Comparison of ENCODE assay signal across 8 mouse cellular contexts in the genomic region with DNA sequence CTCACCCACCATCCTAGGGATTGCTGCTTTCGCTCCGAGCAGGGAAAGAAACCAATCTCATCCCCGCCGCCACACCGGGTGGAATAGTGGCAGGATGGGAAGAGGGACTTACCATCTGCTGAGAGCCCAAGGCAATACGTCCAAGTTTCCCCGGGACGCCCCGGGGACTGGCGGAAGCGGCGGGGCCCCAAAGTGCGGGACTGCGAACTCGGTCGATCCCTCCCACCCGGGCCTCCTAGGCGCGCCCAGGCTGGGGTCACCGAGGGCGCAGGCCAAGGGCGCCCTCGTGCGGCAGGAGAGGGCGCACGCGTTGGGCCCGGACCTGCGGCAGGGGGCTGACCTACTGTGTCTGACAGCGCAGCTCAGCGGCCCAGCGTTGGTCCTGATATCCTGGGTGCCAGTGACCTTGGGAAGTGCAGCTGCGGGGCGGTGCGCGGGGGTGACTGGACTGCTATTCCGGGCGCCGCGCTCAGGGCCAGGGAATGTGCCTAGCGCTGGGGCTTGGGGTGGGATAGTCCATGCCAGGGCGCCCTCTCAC. TPM values are rescaled to one million over a fixed set of nuclear protein-coding genes. Genes with fewer than 3 reads are reported as not detected.
DNase-seq lines count a peak whose midpoint lies in the region; ATAC-seq and TF ChIP-seq lines count a peak whose summit lies in the region.

Adamtsl5 (minus strand) TSS at position 169 of the 538 bp plus-strand sequence.

- H3K27ac ChIP-seq in ES-Bruce4 (ENCODE audit: insufficient read depth, low read length) = no peak within 1 kb of the TSS
- 0 out of 2 replicates have a peak within 1 kb of the TSS, but pooled peaks have one; percentile 13 for H3K27ac ChIP-seq in limb, embryonic 15.5 days
- H3K27ac ChIP-seq in midbrain, embryonic 15.5 days = no peak within 1 kb of the TSS

- H3K4me1 ChIP-seq in ES-Bruce4 (ENCODE audit: control insufficient read depth, insufficient read depth, low read length) = peaks cover 3% of the 10 kb centered on the region
- peaks cover 47% of the 10 kb centered on the region for H3K4me1 ChIP-seq in limb, embryonic 15.5 days
- peaks cover 14% of the 10 kb centered on the region for H3K4me1 ChIP-seq in midbrain, embryonic 15.5 days

- H3K4me3 ChIP-seq in ES-Bruce4 (ENCODE audit: low read depth, low read length) = peak within 1 kb of the TSS; percentile 73
- H3K4me3 ChIP-seq in limb, embryonic 15.5 days = peak within 1 kb of the TSS; percentile 38
- H3K4me3 ChIP-seq in midbrain, embryonic 15.5 days = no peak within 1 kb of the TSS

- no peaks in the 10 kb centered on the region for H3K27me3 ChIP-seq in ES-Bruce4 (ENCODE audit: control insufficient read depth, insufficient read depth, low read length, poor library complexity, severe bottlenecking)
- H3K27me3 ChIP-seq in limb, embryonic 15.5 days = peaks cover 97% of the 10 kb centered on the region
- H3K27me3 ChIP-seq in midbrain, embryonic 15.5 days (replicated peaks) = peaks cover 95% of the 10 kb centered on the region

- H3K36me3 ChIP-seq in ES-Bruce4 (ENCODE audit: control insufficient read depth, insufficient read depth, low read length, poor library complexity, severe bottlenecking) = no peaks in the 10 kb centered on the region
- no peaks in the 10 kb centered on the region for H3K36me3 ChIP-seq in limb, embryonic 15.5 days
- H3K36me3 ChIP-seq in midbrain, embryonic 15.5 days (replicated peaks) = no peaks in the 10 kb centered on the region

- H3K9me3 ChIP-seq in ES-Bruce4 (replicated peaks; ENCODE audit: control insufficient read depth, insufficient read depth, low read length, poor library complexity, severe bottlenecking) = no peaks in the 10 kb centered on the region
- H3K9me3 ChIP-seq in limb, embryonic 15.5 days = no peaks in the 10 kb centered on the region
- no peaks in the 10 kb centered on the region for H3K9me3 ChIP-seq in midbrain, embryonic 15.5 days

- peak; percentile 85 for TF ChIP-seq CTCF in ES-Bruce4 (IDR thresholded peaks at IDR 0.05; ENCODE audit: low read depth, low read length)

- no peak for TF ChIP-seq POLR2A in ES-Bruce4 (IDR thresholded peaks at IDR 0.05; ENCODE audit: insufficient read depth, low read length)

- 0 out of 2 replicates have a peak, but pooled peaks have one; percentile 18 for TF ChIP-seq EP300 in ES-Bruce4 (IDR thresholded peaks at IDR 0.05; ENCODE audit: insufficient read depth, low read depth, low read length)

- peak; percentile 50 for ATAC-seq in limb, embryonic 15.5 days (ENCODE audit: insufficient number of reproducible peaks, low FRiP score, low TSS enrichment, low read depth)
- no peak for ATAC-seq in midbrain, embryonic 15.5 days (replicated peaks)
- no peak for ATAC-seq in monocyte, adult 5-6 weeks (replicated peaks; ENCODE audit: insufficient number of reproducible peaks, low FRiP score, low TSS enrichment, poor library complexity, severe bottlenecking)

- 1% methylated on average over 41 of the region's 42 CpGs for WGBS in limb, embryonic 15.5 days
- under 1% methylated on average over 40 of the region's 42 CpGs for WGBS in midbrain, embryonic 15.5 days

- intact Hi-C loops in heart, postnatal 10 days (cut with DNase I) = loop anchor here (1.0 to 10.0 kb wide), 2 partner anchors 53 to 174 kb away; partner anchors contain the start of genes 1600002K03Rik, Apc2 and Efna2

- H3K9ac ChIP-seq in ES-Bruce4 (ENCODE audit: low read depth, poor library complexity, severe bottlenecking) = peak within 1 kb of the TSS; percentile 59
- peak within 1 kb of the TSS; percentile 31; the same call in 1 of the 2 replicates for H3K9ac ChIP-seq in limb, embryonic 15.5 days
- no peak within 1 kb of the TSS for H3K9ac ChIP-seq in midbrain, embryonic 15.5 days

- H3K4me2 ChIP-seq in limb, embryonic 15.5 days = peak within 1 kb of the TSS; percentile 52
- H3K4me2 ChIP-seq in midbrain, embryonic 15.5 days = peak within 1 kb of the TSS; percentile 2

- DNase-seq in adrenal gland, postnatal 14 days = peak; percentile 73
- DNase-seq in fibroblast of lung, adult 2 months (ENCODE audit: low read depth) = peak; percentile 39
- peak; percentile 82 for DNase-seq in heart, postnatal 10 days
- DNase-seq in thymus, postnatal 14 days = peak; percentile 77

RNA-seq across cellular contexts. Expression of gene Adamtsl5, which starts in this region (rescaled TPM):
- polyA plus RNA-seq in ES-Bruce4 (2011; ENCODE audit: insufficient read depth, insufficient read length, low read depth, missing spikeins) = 3.8 and 5.4 TPM in 2 replicates
- total RNA-seq in adrenal gland, postnatal 14 days (2021) = 8.4 and 10.9 TPM in 2 replicates
- 10 to 100 TPM; 36.9 to 42.9 TPM for total RNA-seq in heart, postnatal 10 days (2021)
- polyA plus RNA-seq in limb, embryonic 15.5 days (2015; fragmentation: Nextera tagmentation; extraction: Ambion mirVana) = 11.9 and 13.8 TPM in 2 replicates
- polyA plus RNA-seq in midbrain, embryonic 15.5 days (2015; fragmentation: Nextera tagmentation; extraction: Ambion mirVana) = 0.67 and 0.79 TPM in 2 replicates
- 0.10 to 0.43 TPM in 2 of 3 replicates, not detected in the other for total RNA-seq in monocyte, adult 5-6 weeks (2017)
